Mouse (Mus musculus) myocyte (in vitro differentiated cells): ENCODE measurements around the gene Cbr2. TPM values are rescaled to one million over a fixed set of nuclear protein-coding genes. Genes with fewer than 3 reads are reported as not detected.

ENCODE experiments used
- H3K27me3 ChIP-seq: one replicate; pipeline ENCODE4 v1.6.1; 2011; ENCODE audit not compliant: control insufficient read depth, insufficient read depth, insufficient read length
- H3K36me3 ChIP-seq: one replicate; pipeline ENCODE4 v1.6.1; 2011; ENCODE audit not compliant: control insufficient read depth, insufficient read depth
- H3K4me2 ChIP-seq: one replicate; pipeline ENCODE4 v1.6.1; 2011; ENCODE audit warnings: low read depth, control low read depth
- H3K4me3 ChIP-seq: one replicate; pipeline ENCODE4 v1.5.1; 2011; ENCODE audit warnings: mild to moderate bottlenecking, control low read depth, moderate library complexity
- H3K79me2 ChIP-seq: one replicate; pipeline ENCODE4 v1.6.1; 2011; ENCODE audit not compliant: control insufficient read depth, insufficient read depth
- H3ac ChIP-seq: one replicate; pipeline ENCODE4 v1.6.1; 2011; ENCODE audit not compliant: control insufficient read depth, insufficient read length
- CEBPB ChIP-seq: IDR thresholded peaks from 2 replicates; pipeline ENCODE4 v1.6.1; 2011; ENCODE audit warnings: mild to moderate bottlenecking, moderate library complexity; ENCODE audit not compliant: poor library complexity, insufficient read depth, severe bottlenecking
- E2F4 ChIP-seq: IDR thresholded peaks from one replicate; pipeline ENCODE4 v1.6.1; 2011; ENCODE audit warnings: mild to moderate bottlenecking, control low read depth, moderate library complexity; ENCODE audit not compliant: insufficient read depth
- MAX ChIP-seq: IDR thresholded peaks from one replicate; pipeline ENCODE4 v1.6.1; 2011; ENCODE audit warnings: low read depth, mild to moderate bottlenecking, control low read depth
- MYOD1 ChIP-seq, 3 experiments: IDR thresholded peaks; one replicate each; pipeline ENCODE4 v1.6.1; 2011; ENCODE audit warnings: control low read depth in 2 of 3, low read depth in 2 of 3, mild to moderate bottlenecking in 2 of 3, moderate library complexity in 1 of 3; ENCODE audit not compliant: insufficient read length in 2 of 3, control insufficient read depth in 1 of 3
- MYOG ChIP-seq, 3 experiments: IDR thresholded peaks; one replicate each; pipeline ENCODE4 v1.6.1; 2011; ENCODE audit warnings: control low read depth in 2 of 3, low read depth in 2 of 3, mild to moderate bottlenecking in 2 of 3; ENCODE audit not compliant: insufficient read length in 2 of 3, control insufficient read depth in 1 of 3, insufficient read depth in 1 of 3
- POLR2A ChIP-seq: IDR thresholded peaks from one replicate; pipeline ENCODE4 v1.6.1; 2011; ENCODE audit warnings: low read depth, mild to moderate bottlenecking, control low read depth, moderate library complexity; ENCODE audit not compliant: insufficient read length
- POLR2AphosphoS2 ChIP-seq: IDR thresholded peaks from one replicate; pipeline ENCODE4 v1.6.1; 2011; ENCODE audit warnings: low read depth, control low read depth; ENCODE audit not compliant: insufficient read length
- REST ChIP-seq: IDR thresholded peaks from one replicate; pipeline ENCODE4 v1.6.1; 2011; ENCODE audit warnings: mild to moderate bottlenecking, control low read depth, moderate library complexity; ENCODE audit not compliant: insufficient read depth, insufficient read length
- SRF ChIP-seq: IDR thresholded peaks from one replicate; pipeline ENCODE4 v1.6.1; 2011; ENCODE audit warnings: low read depth; ENCODE audit not compliant: control insufficient read depth, insufficient read length
- TCF12 ChIP-seq: IDR thresholded peaks from one replicate; pipeline ENCODE4 v1.6.1; 2011; ENCODE audit warnings: mild to moderate bottlenecking, control low read depth; ENCODE audit not compliant: poor library complexity, insufficient read depth, severe bottlenecking
- TCF3 ChIP-seq: IDR thresholded peaks from one replicate; pipeline ENCODE4 v1.6.1; 2011; ENCODE audit warnings: low read depth, control low read depth; ENCODE audit not compliant: insufficient read length
- USF1 ChIP-seq: IDR thresholded peaks from one replicate; pipeline ENCODE4 v1.6.1; 2011; ENCODE audit warnings: low read depth, mild to moderate bottlenecking, control low read depth, moderate library complexity
- polyA plus RNA-seq: library from polyadenylated mRNA; unstranded; fragments of >200 nt; fragmentation: generic; extraction: Trizol; gene quantifications from one replicate; pipeline ENCODE4 v1.2.1, GENCODE M21; 2012; ENCODE audit warnings: missing spikeins

The Cbr2 gene
- polyA plus RNA-seq, 1 experiment: 183 TPM

DNA sequence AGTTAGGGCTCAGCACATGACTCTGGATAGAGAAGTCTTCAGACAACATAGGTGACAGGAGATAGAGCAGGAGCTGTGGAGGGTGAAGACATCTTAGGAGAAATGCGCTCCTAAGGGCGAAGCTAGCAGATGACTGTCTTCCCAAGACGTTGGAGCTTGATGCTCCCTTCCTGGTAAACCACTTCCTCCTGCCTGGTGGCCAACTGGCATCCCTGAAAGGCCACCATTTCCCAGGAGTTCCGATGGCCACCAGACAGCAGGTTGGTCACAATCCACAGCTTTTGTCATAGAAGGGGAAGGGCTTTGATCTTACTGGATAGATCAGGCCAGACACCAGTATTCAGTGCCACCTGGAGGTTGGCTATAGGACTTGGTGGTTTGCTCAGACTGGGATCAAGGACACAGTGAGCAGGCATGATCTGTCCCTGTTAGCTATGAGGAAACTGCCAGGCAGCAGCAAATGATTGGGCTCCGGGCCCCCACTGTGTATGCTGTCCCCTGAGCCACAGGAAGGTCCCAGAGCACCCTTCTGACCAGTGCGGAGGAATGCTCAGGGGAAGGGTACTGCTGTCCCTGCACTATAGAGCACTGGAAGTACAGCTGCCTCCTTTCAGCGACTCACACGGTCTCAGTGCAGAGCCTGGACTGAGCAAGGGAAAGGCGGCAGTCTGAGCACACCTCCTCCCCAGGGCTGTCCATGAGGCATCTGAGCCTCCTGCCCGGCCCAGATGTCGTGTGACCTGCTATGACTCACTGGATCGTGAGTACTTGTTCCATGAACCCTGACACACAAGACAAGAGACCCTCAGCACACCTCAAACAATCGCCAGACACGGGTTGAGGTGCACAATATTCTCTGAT lies 30.1 kb upstream of the Cbr2 start:
- Histone ChIP-seq H3K36me3 (no peaks in the 10 kb centered on the region), H3ac (no peak overlapping the region), H3K79me2 (no peaks in the 10 kb centered on the region), H3K27me3 (no peaks in the 10 kb centered on the region), H3K4me3 (no peak overlapping the region), H3K4me2 (peak overlapping the region; percentile 42)
- TF ChIP-seq MYOD1 (IDR thresholded peaks at IDR 0.05; ENCODE audit: control insufficient read depth in 1 of 3, insufficient read length in 2 of 3, low read depth in 2 of 3) (no peak), E2F4 (no peak)

DNA sequence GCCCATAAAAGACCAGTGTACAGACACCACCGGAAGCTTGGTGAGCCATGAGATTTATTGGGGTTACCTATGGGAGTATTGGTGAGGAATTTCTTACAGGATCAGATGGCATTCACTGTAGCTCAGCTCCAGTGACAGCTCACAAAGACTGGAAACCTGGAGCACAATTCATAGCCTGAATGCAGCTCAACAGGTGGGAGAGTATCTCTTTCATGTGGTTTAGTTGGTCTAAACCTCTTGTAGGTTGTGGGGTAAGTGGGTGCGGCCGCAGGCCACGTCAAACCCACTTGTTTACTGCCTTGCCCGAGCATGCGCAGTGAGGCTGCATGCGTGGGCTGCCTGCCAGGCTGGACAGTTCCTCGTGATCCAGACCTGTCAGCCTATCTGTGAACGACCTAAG lies 28.3 kb upstream of the Cbr2 start:
- H3K36me3 ChIP-seq: no peaks in the 10 kb centered on the region
- no peaks in the 10 kb centered on the region for H3K79me2 ChIP-seq
- H3K4me2 ChIP-seq: no peak overlapping the region
- H3ac ChIP-seq: no peak overlapping the region
- H3K4me3 ChIP-seq: no peak overlapping the region
- no peaks in the 10 kb centered on the region for H3K27me3 ChIP-seq
- TF ChIP-seq CEBPB (no peak), USF1 (no peak), MYOG (IDR thresholded peaks at IDR 0.05; ENCODE audit: control insufficient read depth in 1 of 3, insufficient read depth in 1 of 3, insufficient read length in 2 of 3, low read depth in 2 of 3) (no peak), MAX (no peak), E2F4 (no peak), POLR2AphosphoS2 (no peak), SRF (no peak), REST (no peak), MYOD1 (IDR thresholded peaks at IDR 0.05; ENCODE audit: control insufficient read depth in 1 of 3, insufficient read length in 2 of 3, low read depth in 2 of 3) (no peak), TCF12 (no peak), TCF3 (no peak), POLR2A (no peak)

- Histone ChIP-seq H3K4me2 (peak overlapping the region; percentile 1), H3K27me3 (no peaks in the 10 kb centered on the region), H3K4me3 (no peak overlapping the region), H3K79me2 (no peaks in the 10 kb centered on the region), H3K36me3 (no peaks in the 10 kb centered on the region), H3ac (no peak overlapping the region)
- TF ChIP-seq MYOD1 (IDR thresholded peaks at IDR 0.05; ENCODE audit: control insufficient read depth in 1 of 3, insufficient read length in 2 of 3, low read depth in 2 of 3): no peak
- no peak for TF ChIP-seq REST
- no peak for TF ChIP-seq MAX
- no peak for TF ChIP-seq TCF12
- no peak for TF ChIP-seq POLR2AphosphoS2
- no peak for TF ChIP-seq POLR2A
- no peak for TF ChIP-seq USF1
These were observed 19.7 kb upstream of the Cbr2 start for GRCm38 (mm10) chr11:120751606-120752005.

DNA sequence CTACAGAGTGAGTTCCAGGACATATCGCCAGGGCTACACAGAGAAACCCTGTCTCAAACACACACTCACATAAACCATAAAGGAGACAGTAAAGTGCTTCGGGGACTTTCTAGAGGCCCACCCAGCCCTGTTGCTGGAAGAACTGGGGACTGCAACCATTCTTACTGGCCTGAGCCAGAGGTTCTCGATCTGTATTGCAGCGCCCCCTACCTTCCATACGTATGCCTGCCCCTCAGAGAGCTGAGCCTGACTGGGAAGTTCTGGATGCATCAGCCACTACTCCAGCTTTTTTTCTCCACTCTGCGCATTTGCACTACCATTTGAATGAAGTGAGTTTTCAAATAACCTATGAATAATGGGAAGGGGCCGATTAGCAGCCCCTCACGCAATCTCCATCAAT lies 17.5 kb upstream of the Cbr2 start:
- H3K79me2 ChIP-seq: no peaks in the 10 kb centered on the region
- TF ChIP-seq POLR2AphosphoS2: no peak
- TF ChIP-seq E2F4: no peak
- no peak for TF ChIP-seq MYOD1 (IDR thresholded peaks at IDR 0.05; ENCODE audit: control insufficient read depth in 1 of 3, insufficient read length in 2 of 3, low read depth in 2 of 3)
- no peak overlapping the region for H3K4me2 ChIP-seq
- peaks cover 4% of the 10 kb centered on the region for H3K27me3 ChIP-seq
- H3K36me3 ChIP-seq: no peaks in the 10 kb centered on the region
- no peak overlapping the region for H3K4me3 ChIP-seq
- H3ac ChIP-seq: no peak overlapping the region

DNA sequence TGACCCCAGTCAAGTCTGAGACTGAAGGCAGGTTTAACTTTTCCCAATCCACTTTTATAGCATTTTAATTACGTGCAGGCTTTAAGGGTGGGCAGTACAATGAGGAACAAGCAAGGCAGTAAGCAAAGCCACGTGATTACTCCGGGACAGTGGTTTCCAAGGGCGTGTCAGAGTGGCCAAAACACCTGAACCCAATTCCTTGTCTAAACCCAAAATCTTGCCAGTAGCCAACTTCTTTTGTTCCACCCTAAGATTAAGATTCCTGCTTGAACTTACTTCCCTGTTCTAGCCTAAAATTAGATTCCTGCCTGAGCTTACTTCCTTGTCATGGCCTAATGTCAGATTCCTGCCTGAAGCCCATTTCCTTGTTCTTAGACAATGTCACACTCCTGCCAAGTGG lies 16.1 kb upstream of the Cbr2 start:
- Histone ChIP-seq H3K4me3 (no peak overlapping the region), H3ac (no peak overlapping the region), H3K79me2 (no peaks in the 10 kb centered on the region), H3K4me2 (no peak overlapping the region), H3K27me3 (peaks cover 13% of the 10 kb centered on the region), H3K36me3 (no peaks in the 10 kb centered on the region)
- TF ChIP-seq USF1: no peak
- TF ChIP-seq E2F4: no peak
- TF ChIP-seq POLR2A: no peak
- TF ChIP-seq POLR2AphosphoS2: no peak
- no peak for TF ChIP-seq SRF
- TF ChIP-seq MYOG (IDR thresholded peaks at IDR 0.05; ENCODE audit: control insufficient read depth in 1 of 3, insufficient read depth in 1 of 3, insufficient read length in 2 of 3, low read depth in 2 of 3): no peak
- no peak for TF ChIP-seq TCF3
